Mouse (Mus musculus) cortical plate, adult 2 months (tissue): Measurements from ENCODE around the gene Rnf19b.

Experiments used
- CTCF ChIP-seq: fragments of 200-500 bp; IDR thresholded peaks from 2 replicates; pipeline ENCODE4 v1.5.1; 2011; ENCODE audit warnings: mild to moderate bottlenecking, control low read depth, low read length; ENCODE audit not compliant: insufficient read depth; ENCODE audit errors: extremely low read depth
- POLR2A ChIP-seq: fragments of 200-500 bp; IDR thresholded peaks from 2 replicates; pipeline ENCODE4 v1.6.1; 2011; ENCODE audit warnings: mild to moderate bottlenecking, low read length, control low read depth; ENCODE audit not compliant: insufficient read depth; ENCODE audit errors: extremely low read depth

GRCm38 (mm10) chr4:129021426-129021825, 36.6 kb upstream of the Rnf19b start:
- TF ChIP-seq CTCF (no peak), POLR2A (no peak)
